8 mouse cellular contexts compared by ENCODE assay signal in the genomic region with DNA sequence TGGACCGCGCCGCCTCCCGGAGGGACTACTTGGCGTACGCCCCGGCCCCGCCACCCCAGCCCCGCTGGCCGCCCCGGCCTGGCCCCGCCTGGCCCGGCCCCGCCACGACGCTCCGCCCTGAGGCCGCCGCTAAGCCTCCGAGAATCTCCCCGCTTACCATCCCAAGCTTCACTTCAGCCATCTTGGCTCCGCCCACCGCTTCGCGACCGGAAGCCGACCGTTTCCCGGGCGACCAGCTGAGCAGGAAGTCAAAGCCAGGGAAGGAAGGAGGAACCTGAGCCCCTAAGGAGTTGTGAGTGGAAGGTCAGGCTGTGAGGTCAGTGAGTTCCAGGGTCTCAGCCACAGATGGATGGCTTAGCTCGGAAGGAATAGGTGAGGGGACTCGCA. TPM values are rescaled to one million over a fixed set of nuclear protein-coding genes. Genes with fewer than 3 reads are reported as not detected.
DNase-seq lines count a peak whose midpoint lies in the region; ATAC-seq and TF ChIP-seq lines count a peak whose summit lies in the region.

A gene (minus strand): TSS at position 256 of the 387 bp plus-strand sequence.

- peak; percentile 90 for DNase-seq in forebrain, embryonic 14.5 days (ENCODE audit: low spot score)
- DNase-seq in heart, postnatal 25 days (ENCODE audit: low spot score), result peak; percentile 86
- peak; percentile 83 to 91 for DNase-seq in layer of hippocampus, adult 18-20 months (ENCODE audit: low spot score in 2 of 2)
- DNase-seq in lung, adult 2 months, result peak; percentile 91
- DNase-seq in thymus, adult 18-20 months, result peak; percentile 85 to 88

- intact Hi-C loops in heart, postnatal 25 days (cut with DNase I), result loop anchor here (2.0 kb wide), 1 partner anchor 132 kb away; no protein-coding TSS in a partner anchor

- H3K9ac ChIP-seq in ES-Bruce4 (ENCODE audit: low read depth, poor library complexity, severe bottlenecking), result peak within 1 kb of the TSS; percentile 71
- peak within 1 kb of the TSS; percentile 82 for H3K9ac ChIP-seq in forebrain, embryonic 14.5 days (ENCODE audit: low read length)

- H3K27me3 ChIP-seq in ES-Bruce4 (ENCODE audit: control insufficient read depth, insufficient read depth, low read length, poor library complexity, severe bottlenecking), result no peaks in the 10 kb centered on the region
- H3K27me3 ChIP-seq in forebrain, embryonic 14.5 days (replicated peaks; ENCODE audit: control insufficient read depth, insufficient read depth, low read length), result no peaks in the 10 kb centered on the region

- TF ChIP-seq CTCF in ES-Bruce4 (IDR thresholded peaks at IDR 0.05; ENCODE audit: low read depth, low read length), result no peak
- no peak for TF ChIP-seq CTCF in lung, adult 2 months (IDR thresholded peaks at IDR 0.05; ENCODE audit: insufficient read depth, low read length)

- no peak for TF ChIP-seq EP300 in ES-Bruce4 (IDR thresholded peaks at IDR 0.05; ENCODE audit: insufficient read depth, low read depth, low read length)

- ATAC-seq in cerebellum, adult (ENCODE audit: insufficient number of reproducible peaks, low FRiP score, low TSS enrichment), result peak; percentile 96
- ATAC-seq in forebrain, embryonic 14.5 days, result peak; percentile 94
- peak; percentile 88 for ATAC-seq in neutrophil, adult 5-6 weeks (ENCODE audit: extremely low read depth, insufficient number of reproducible peaks, low FRiP score, poor library complexity, severe bottlenecking)

- H3K4me2 ChIP-seq in forebrain, embryonic 14.5 days (ENCODE audit: low read length), result peak within 1 kb of the TSS; percentile 75

- peak within 1 kb of the TSS; percentile 69 for H3K4me3 ChIP-seq in ES-Bruce4 (ENCODE audit: low read depth, low read length)
- peak within 1 kb of the TSS; percentile 70 for H3K4me3 ChIP-seq in forebrain, embryonic 14.5 days (ENCODE audit: low read depth, low read length)
- peak within 1 kb of the TSS; percentile 63 for H3K4me3 ChIP-seq in lung, adult 2 months (replicated peaks; ENCODE audit: extremely low read depth, low read depth, low read length)

- H3K27ac ChIP-seq in ES-Bruce4 (ENCODE audit: insufficient read depth, low read length), result no peak within 1 kb of the TSS
- H3K27ac ChIP-seq in forebrain, embryonic 14.5 days (ENCODE audit: low read depth, low read length), result peak within 1 kb of the TSS; percentile 79

- H3K4me1 ChIP-seq in ES-Bruce4 (ENCODE audit: control insufficient read depth, insufficient read depth, low read length), result no peaks in the 10 kb centered on the region
- H3K4me1 ChIP-seq in forebrain, embryonic 14.5 days (ENCODE audit: control insufficient read depth, insufficient read depth, low read length), result 0 out of 2 replicates have a peak, but pooled peaks cover 2% of the 10 kb centered on the region
- peaks cover 3% of the 10 kb centered on the region; the same call in 1 of the 2 replicates for H3K4me1 ChIP-seq in lung, adult 2 months (ENCODE audit: control insufficient read depth, insufficient read depth, low read length)

- no peaks in the 10 kb centered on the region for H3K36me3 ChIP-seq in ES-Bruce4 (ENCODE audit: control insufficient read depth, insufficient read depth, low read length, poor library complexity, severe bottlenecking)
- H3K36me3 ChIP-seq in forebrain, embryonic 14.5 days (ENCODE audit: control insufficient read depth, insufficient read depth, low read length), result no peaks in the 10 kb centered on the region

- under 1% methylated on average over 32 of the region's 32 CpGs for WGBS in forebrain, embryonic 14.5 days
- under 1% methylated on average over 16 of the region's 32 CpGs for WGBS in lung, adult 2 months

- TF ChIP-seq POLR2A in ES-Bruce4 (IDR thresholded peaks at IDR 0.05; ENCODE audit: insufficient read depth, low read length), result no peak
- TF ChIP-seq POLR2A in lung, adult 2 months (IDR thresholded peaks at IDR 0.05; ENCODE audit: borderline replicate concordance, extremely low read depth, low read depth, low read length), result peak; percentile 60; the same call in 1 of the 2 replicates

- no peaks in the 10 kb centered on the region for H3K9me3 ChIP-seq in ES-Bruce4 (replicated peaks; ENCODE audit: control insufficient read depth, insufficient read depth, low read length, poor library complexity, severe bottlenecking)
- H3K9me3 ChIP-seq in forebrain, embryonic 14.5 days (replicated peaks; ENCODE audit: control insufficient read depth, low read length), result no peaks in the 10 kb centered on the region

RNA-seq across cellular contexts. Expression of the gene that starts here (rescaled TPM):
- polyA plus RNA-seq in ES-Bruce4 (2011; ENCODE audit: insufficient read depth, insufficient read length, low read depth, missing spikeins), result 12.2 and 13.0 TPM in 2 replicates
- polyA plus RNA-seq in forebrain, embryonic 14.5 days (2014; fragmentation: Nextera tagmentation; extraction: Ambion mirVana), result 45.5 and 48.4 TPM in 2 replicates
- 1 to 10 TPM; 2.2 to 2.3 TPM for total RNA-seq in heart, postnatal 25 days (2021)
- total RNA-seq in layer of hippocampus, adult 18-20 months (2021), result 10 to 100 TPM; 41.3 to 42.3 TPM
- 3.4 and 3.5 TPM in 2 replicates for polyA plus RNA-seq in lung, adult 2 months (2012; rRNA removed)
- 8.7 and 10.2 TPM in 2 replicates for total RNA-seq in neutrophil, adult 5-6 weeks (2017)
